In genomic region chr6:113306322-113306985, GRCm38 (mm10) we compare ENCODE assay signal across 7 mouse cellular contexts. TPM values are rescaled to one million over a fixed set of nuclear protein-coding genes. Genes with fewer than 3 reads are reported as not detected.
DNase-seq lines count a peak whose midpoint lies in the region; ATAC-seq lines count a peak whose summit lies in the region.

No protein-coding gene starts in this region.

- ATAC-seq in embryonic facial prominence, embryonic 11.5 days (replicated peaks; ENCODE audit: insufficient number of reproducible peaks, low FRiP score, low TSS enrichment, low read depth) = peak; percentile 99
- ATAC-seq in granulocyte monocyte progenitor cell, adult 5-6 weeks (replicated peaks; ENCODE audit: poor library complexity, severe bottlenecking) = peak; percentile 70
- ATAC-seq in midbrain, embryonic 13.5 days = peak; percentile 99

- H3K27me3 ChIP-seq in embryonic facial prominence, embryonic 11.5 days (ENCODE audit: control insufficient read depth, insufficient read depth, low read length) = no peaks in the 10 kb centered on the region
- H3K27me3 ChIP-seq in limb, embryonic 10.5 days (ENCODE audit: low read depth, poor library complexity, severe bottlenecking) = no peaks in the 10 kb centered on the region
- no peaks in the 10 kb centered on the region for H3K27me3 ChIP-seq in midbrain, embryonic 13.5 days

- H3K4me1 ChIP-seq in embryonic facial prominence, embryonic 11.5 days (ENCODE audit: control insufficient read depth, insufficient read depth, low read length) = no peaks in the 10 kb centered on the region
- H3K4me1 ChIP-seq in limb, embryonic 10.5 days = peaks cover 13% of the 10 kb centered on the region
- H3K4me1 ChIP-seq in midbrain, embryonic 13.5 days (replicated peaks) = peaks cover 31% of the 10 kb centered on the region

- under 1% methylated on average over 50 of the region's 50 CpGs for WGBS in embryonic facial prominence, embryonic 11.5 days
- WGBS in limb, embryonic 10.5 days = under 1% methylated on average over 50 of the region's 50 CpGs
- WGBS in midbrain, embryonic 13.5 days = under 1% methylated on average over 48 of the region's 50 CpGs

- H3K9ac ChIP-seq in embryonic facial prominence, embryonic 11.5 days (replicated peaks; ENCODE audit: low read length) = peak overlapping the region; percentile 94
- H3K9ac ChIP-seq in midbrain, embryonic 13.5 days (replicated peaks) = peak overlapping the region; percentile 93

- peak overlapping the region; percentile 98 for H3K27ac ChIP-seq in embryonic facial prominence, embryonic 11.5 days (replicated peaks; ENCODE audit: low read depth, low read length)
- peak overlapping the region; percentile 99 for H3K27ac ChIP-seq in limb, embryonic 10.5 days
- peak overlapping the region; percentile 98 for H3K27ac ChIP-seq in midbrain, embryonic 13.5 days

- H3K4me2 ChIP-seq in embryonic facial prominence, embryonic 11.5 days (ENCODE audit: low read depth, low read length) = peak overlapping the region; percentile 36
- H3K4me2 ChIP-seq in midbrain, embryonic 13.5 days (replicated peaks) = peak overlapping the region; percentile 100

- H3K4me3 ChIP-seq in embryonic facial prominence, embryonic 11.5 days (ENCODE audit: low read depth, low read length) = peak overlapping the region; percentile 97
- H3K4me3 ChIP-seq in limb, embryonic 10.5 days = peak overlapping the region; percentile 83
- peak overlapping the region; percentile 98 for H3K4me3 ChIP-seq in midbrain, embryonic 13.5 days (replicated peaks)

- peak; percentile 100 for DNase-seq in adrenal gland, postnatal 14 days
- peak; percentile 99 for DNase-seq in embryonic facial prominence, embryonic 11.5 days (ENCODE audit: low spot score)
- DNase-seq in kidney, adult 11 months = peak; percentile 100
- peak; percentile 98 for DNase-seq in limb, embryonic 10.5 days (ENCODE audit: low spot score)
- DNase-seq in spleen, adult 12 weeks (ENCODE audit: low spot score) = peak; percentile 99

- peaks cover 5% of the 10 kb centered on the region for H3K36me3 ChIP-seq in embryonic facial prominence, embryonic 11.5 days (replicated peaks; ENCODE audit: control insufficient read depth, insufficient read depth, low read depth, low read length)
- peaks cover 24% of the 10 kb centered on the region for H3K36me3 ChIP-seq in limb, embryonic 10.5 days
- peaks cover 15% of the 10 kb centered on the region for H3K36me3 ChIP-seq in midbrain, embryonic 13.5 days

- H3K9me3 ChIP-seq in embryonic facial prominence, embryonic 11.5 days (replicated peaks; ENCODE audit: control insufficient read depth, low read length) = no peaks in the 10 kb centered on the region
- no peaks in the 10 kb centered on the region for H3K9me3 ChIP-seq in limb, embryonic 10.5 days (replicated peaks)
- no peaks in the 10 kb centered on the region for H3K9me3 ChIP-seq in midbrain, embryonic 13.5 days

RNA-seq across cellular contexts. Expression of gene Brpf1, which starts 0.5 kb away (rescaled TPM):
- total RNA-seq in adrenal gland, postnatal 14 days (2021) = 32.3 and 36.7 TPM in 2 replicates
- 17.6 and 21.3 TPM in 2 replicates for polyA plus RNA-seq in embryonic facial prominence, embryonic 11.5 days (2014; fragmentation: Nextera tagmentation; extraction: Ambion mirVana)
- total RNA-seq in granulocyte monocyte progenitor cell, adult 5-6 weeks (2014; fragmentation: Nextera tagmentation) = 48.4 and 53.2 TPM in 2 replicates
- 40.0 and 43.8 TPM in 2 replicates for total RNA-seq in granulocyte monocyte progenitor cell, adult 5-6 weeks (2017)
- 26.1 and 28.0 TPM in 2 replicates for polyA plus RNA-seq in limb, embryonic 10.5 days (2016; fragmentation: Nextera tagmentation; extraction: Ambion mirVana)
- polyA plus RNA-seq in midbrain, embryonic 13.5 days (2015; fragmentation: Nextera tagmentation; extraction: Ambion mirVana) = 19.4 and 21.4 TPM in 2 replicates

RNA-seq across cellular contexts. Expression of gene Ogg1, which starts 20.3 kb away (rescaled TPM):
- total RNA-seq in adrenal gland, postnatal 14 days (2021) = 11.3 and 11.8 TPM in 2 replicates
- polyA plus RNA-seq in embryonic facial prominence, embryonic 11.5 days (2014; fragmentation: Nextera tagmentation; extraction: Ambion mirVana) = 13.0 and 14.6 TPM in 2 replicates
- 13.8 and 17.8 TPM in 2 replicates for total RNA-seq in granulocyte monocyte progenitor cell, adult 5-6 weeks (2014; fragmentation: Nextera tagmentation)
- 6.4 and 7.9 TPM in 2 replicates for total RNA-seq in granulocyte monocyte progenitor cell, adult 5-6 weeks (2017)
- 19.1 and 19.5 TPM in 2 replicates for polyA plus RNA-seq in limb, embryonic 10.5 days (2016; fragmentation: Nextera tagmentation; extraction: Ambion mirVana)
- 9.5 and 9.9 TPM in 2 replicates for polyA plus RNA-seq in midbrain, embryonic 13.5 days (2015; fragmentation: Nextera tagmentation; extraction: Ambion mirVana)

RNA-seq across cellular contexts. Expression of gene Cpne9, which starts 24.3 kb away (rescaled TPM):
- total RNA-seq in adrenal gland, postnatal 14 days (2021) = 0.70 and 1.3 TPM in 2 replicates
- 0.10 and 0.14 TPM in 2 replicates for polyA plus RNA-seq in embryonic facial prominence, embryonic 11.5 days (2014; fragmentation: Nextera tagmentation; extraction: Ambion mirVana)
- 0.19 TPM in 1 of 2 replicates, not detected in the other for total RNA-seq in granulocyte monocyte progenitor cell, adult 5-6 weeks (2014; fragmentation: Nextera tagmentation)
- total RNA-seq in granulocyte monocyte progenitor cell, adult 5-6 weeks (2017) = 0.39 TPM in 1 of 2 replicates, not detected in the other
- polyA plus RNA-seq in limb, embryonic 10.5 days (2016; fragmentation: Nextera tagmentation; extraction: Ambion mirVana) = 0.06 TPM in 2 replicates
- 0.58 and 0.71 TPM in 2 replicates for polyA plus RNA-seq in midbrain, embryonic 13.5 days (2015; fragmentation: Nextera tagmentation; extraction: Ambion mirVana)

RNA-seq across cellular contexts. Expression of gene Camk1, which starts 37.3 kb away (rescaled TPM):
- total RNA-seq in adrenal gland, postnatal 14 days (2021) = 46.4 and 49.3 TPM in 2 replicates
- 73.5 and 77.1 TPM in 2 replicates for polyA plus RNA-seq in embryonic facial prominence, embryonic 11.5 days (2014; fragmentation: Nextera tagmentation; extraction: Ambion mirVana)
- 18.7 and 23.0 TPM in 2 replicates for total RNA-seq in granulocyte monocyte progenitor cell, adult 5-6 weeks (2014; fragmentation: Nextera tagmentation)
- total RNA-seq in granulocyte monocyte progenitor cell, adult 5-6 weeks (2017) = 17.2 and 18.3 TPM in 2 replicates
- 41.3 and 53.9 TPM in 2 replicates for polyA plus RNA-seq in limb, embryonic 10.5 days (2016; fragmentation: Nextera tagmentation; extraction: Ambion mirVana)
- polyA plus RNA-seq in midbrain, embryonic 13.5 days (2015; fragmentation: Nextera tagmentation; extraction: Ambion mirVana) = 79.4 and 81.4 TPM in 2 replicates

Comparison
In these comparisons a context has a peak if more than half of its experiments do, and no peak if none do; other contexts are left out.
1. Peak in every context shown above with its lines: DNase-seq, ATAC-seq, H3K4me3 ChIP-seq and H3K27ac ChIP-seq.